27 mouse cellular contexts compared by ENCODE assay signal in the genomic region with DNA sequence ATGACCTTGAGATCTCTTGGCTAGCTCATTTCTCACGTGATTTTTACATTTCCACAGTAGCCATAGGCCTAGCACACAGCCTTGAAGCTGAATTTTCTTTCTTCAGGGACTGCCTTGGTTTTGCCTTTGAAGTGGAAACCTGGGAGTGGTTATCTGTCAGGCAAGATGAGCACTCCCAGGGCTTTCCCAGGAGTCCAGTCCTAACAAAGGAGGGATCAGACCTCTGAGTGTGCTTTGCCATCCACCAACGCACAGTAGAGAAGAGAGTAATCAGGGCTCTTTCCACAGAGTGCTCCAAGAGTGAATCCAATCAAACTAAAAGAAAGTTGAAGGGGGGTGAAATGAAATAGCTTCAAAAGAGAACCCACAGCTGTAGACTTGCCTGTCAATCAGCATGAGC.
DNase-seq lines count a peak whose midpoint lies in the region; ATAC-seq and TF ChIP-seq lines count a peak whose summit lies in the region.
"Had no signal": no experiment of that assay in that cellular context is flagged by ENCODE, and none has a peak within 500 bp of the region (broad histone marks: within the 10 kb centered on the region; RNA-seq: fewer than 3 reads in every experiment).

No protein-coding gene starts in this region.

- H3K9me3 ChIP-seq in forebrain, embryonic 11.5 days (ENCODE audit: control insufficient read depth, low read length) = no peaks in the 10 kb centered on the region
- no peaks in the 10 kb centered on the region for H3K9me3 ChIP-seq in forebrain, embryonic 16.5 days (ENCODE audit: control insufficient read depth, low read length)
- no peaks in the 10 kb centered on the region for H3K9me3 ChIP-seq in ES-E14 (ENCODE audit: control insufficient read depth, insufficient read depth, low read depth, low read length)
- H3K9me3 ChIP-seq in forebrain, embryonic 15.5 days = no peaks in the 10 kb centered on the region
- no peaks in the 10 kb centered on the region for H3K9me3 ChIP-seq in midbrain, embryonic 15.5 days
- H3K9me3 ChIP-seq: embryonic facial prominence, embryonic 13.5 days; neural tube, embryonic 13.5 days had no signal

- H3K4me2 ChIP-seq in forebrain, embryonic 11.5 days (ENCODE audit: low read depth, low read length, severe bottlenecking) = no peak overlapping the region
- no peak overlapping the region for H3K4me2 ChIP-seq in forebrain, embryonic 16.5 days (ENCODE audit: low read length)
- no peak overlapping the region for H3K4me2 ChIP-seq in forebrain, embryonic 15.5 days (replicated peaks)
- no peak overlapping the region for H3K4me2 ChIP-seq in midbrain, embryonic 15.5 days
- H3K4me2 ChIP-seq: embryonic facial prominence, embryonic 13.5 days; lung, embryonic 14.5 days; neural tube, embryonic 13.5 days had no signal

- H3K36me3 ChIP-seq in forebrain, embryonic 11.5 days (ENCODE audit: control insufficient read depth, insufficient read depth, low read length) = no peaks in the 10 kb centered on the region
- no peaks in the 10 kb centered on the region for H3K36me3 ChIP-seq in forebrain, embryonic 16.5 days (ENCODE audit: control insufficient read depth, insufficient read depth)
- no peaks in the 10 kb centered on the region for H3K36me3 ChIP-seq in ES-E14 (ENCODE audit: control insufficient read depth, insufficient read depth, low read length, poor library complexity, severe bottlenecking)
- H3K36me3 ChIP-seq in forebrain, embryonic 15.5 days = no peaks in the 10 kb centered on the region
- H3K36me3 ChIP-seq in midbrain, embryonic 15.5 days (replicated peaks) = no peaks in the 10 kb centered on the region
- H3K36me3 ChIP-seq: embryonic facial prominence, embryonic 13.5 days; neural tube, embryonic 13.5 days had no signal

- peak; percentile 29; the same call in 1 of the 2 replicates for ATAC-seq in forebrain, embryonic 11.5 days (replicated peaks; ENCODE audit: low FRiP score)
- no peak for ATAC-seq in forebrain, embryonic 16.5 days
- 0 out of 2 replicates have a peak, but pooled peaks have one; percentile 16 for ATAC-seq in forebrain, embryonic 15.5 days (replicated peaks)
- ATAC-seq in midbrain, embryonic 15.5 days (replicated peaks) = peak; percentile 63
- ATAC-seq: activated CD4-positive, CD25-positive, alpha-beta regulatory T cell, adult 4 months; hindbrain, embryonic 16.5 days had no signal

- in situ Hi-C loops in ES-E14 (cut with MboI; ENCODE audit: low sequenced_read_pairs in 2 of 2, unreplicated experiment in 2 of 2) = no loop called here

- no peaks in the 10 kb centered on the region for H3K27me3 ChIP-seq in forebrain, embryonic 11.5 days (ENCODE audit: control insufficient read depth, insufficient read depth, low read length)
- no peaks in the 10 kb centered on the region for H3K27me3 ChIP-seq in forebrain, embryonic 16.5 days (replicated peaks; ENCODE audit: control insufficient read depth, insufficient read depth, low read length)
- no peaks in the 10 kb centered on the region for H3K27me3 ChIP-seq in forebrain, embryonic 15.5 days
- H3K27me3 ChIP-seq in midbrain, embryonic 15.5 days (replicated peaks) = no peaks in the 10 kb centered on the region
- H3K27me3 ChIP-seq: embryonic facial prominence, embryonic 13.5 days; neural tube, embryonic 13.5 days had no signal

- H3K4me1 ChIP-seq in forebrain, embryonic 11.5 days (replicated peaks; ENCODE audit: control insufficient read depth, insufficient read depth, low read length) = no peaks in the 10 kb centered on the region; the same call in 1 of the 2 replicates
- no peaks in the 10 kb centered on the region; the same call in 1 of the 2 replicates for H3K4me1 ChIP-seq in forebrain, embryonic 16.5 days (replicated peaks; ENCODE audit: control insufficient read depth, insufficient read depth, low read length)
- no peaks in the 10 kb centered on the region for H3K4me1 ChIP-seq in ES-E14 (ENCODE audit: control insufficient read depth in 2 of 2, insufficient read depth in 2 of 2, low read length in 2 of 2, poor library complexity in 1 of 2)
- no peaks in the 10 kb centered on the region for H3K4me1 ChIP-seq in forebrain, embryonic 15.5 days
- no peaks in the 10 kb centered on the region for H3K4me1 ChIP-seq in midbrain, embryonic 15.5 days
- H3K4me1 ChIP-seq: embryonic facial prominence, embryonic 13.5 days; neural tube, embryonic 13.5 days had no signal

- WGBS in forebrain, embryonic 11.5 days = 21% methylated on average over 2 of the region's 2 CpGs
- WGBS in forebrain, embryonic 16.5 days = 15% methylated on average over 2 of the region's 2 CpGs
- WGBS in forebrain, embryonic 15.5 days = 21% methylated on average over 2 of the region's 2 CpGs
- WGBS in midbrain, embryonic 15.5 days = 5% methylated on average over 2 of the region's 2 CpGs

- DNase-seq in forebrain, embryonic 11.5 days (ENCODE audit: low spot score) = no peak
- peak; percentile 4 for DNase-seq in ES-E14 (ENCODE audit: low read depth, low spot score)
- DNase-seq in natural killer cell, adult 2 months (ENCODE audit: low spot score in 2 of 2) = no peak
- no peak for DNase-seq in urinary bladder, postnatal 10 days (ENCODE audit: low spot score)
- DNase-seq: adrenal gland, adult 8-10 months; cerebellum, adult 8-10 months; cerebellum, postnatal 25 days; gastrocnemius, postnatal 10 days; heart, postnatal 14 days; kidney, adult 18-20 months; layer of hippocampus, postnatal 36 days; liver; lung, embryonic 14.5 days; lung, postnatal 14 days; right cerebral cortex, postnatal 4 days; thymus, adult 18-20 months; thymus, postnatal 25 days had no signal

- no peak overlapping the region for H3K4me3 ChIP-seq in forebrain, embryonic 11.5 days (ENCODE audit: low read depth, low read length)
- no peak overlapping the region for H3K4me3 ChIP-seq in forebrain, embryonic 16.5 days (replicated peaks; ENCODE audit: low read length)
- no peak overlapping the region for H3K4me3 ChIP-seq in ES-E14 (ENCODE audit: insufficient read depth in 1 of 2, low read depth in 1 of 2, low read length in 2 of 2, poor library complexity in 1 of 2, severe bottlenecking in 1 of 2)
- no peak overlapping the region for H3K4me3 ChIP-seq in forebrain, embryonic 15.5 days
- H3K4me3 ChIP-seq in midbrain, embryonic 15.5 days = no peak overlapping the region
- H3K4me3 ChIP-seq: embryonic facial prominence, embryonic 13.5 days; myocyte; neural tube, embryonic 13.5 days had no signal

- H3K27ac ChIP-seq in forebrain, embryonic 11.5 days (ENCODE audit: low read depth, low read length) = no peak overlapping the region; the same call in 1 of the 2 replicates
- H3K27ac ChIP-seq in forebrain, embryonic 16.5 days (ENCODE audit: low read length) = no peak overlapping the region
- no peak overlapping the region for H3K27ac ChIP-seq in ES-E14 (ENCODE audit: insufficient read depth, low read depth, low read length, poor library complexity, severe bottlenecking)
- H3K27ac ChIP-seq in forebrain, embryonic 15.5 days (replicated peaks) = no peak overlapping the region
- H3K27ac ChIP-seq in midbrain, embryonic 15.5 days = no peak overlapping the region
- H3K27ac ChIP-seq: embryonic facial prominence, embryonic 13.5 days; liver, embryonic 14.5 days; neural tube, embryonic 13.5 days; stomach, postnatal 0 days had no signal

- H3K9ac ChIP-seq in forebrain, embryonic 11.5 days (ENCODE audit: low read length) = no peak overlapping the region
- H3K9ac ChIP-seq in forebrain, embryonic 16.5 days (replicated peaks; ENCODE audit: low read depth, low read length) = no peak overlapping the region
- H3K9ac ChIP-seq in ES-E14 (ENCODE audit: insufficient read depth, low read depth, low read length, poor library complexity, severe bottlenecking) = no peak overlapping the region
- no peak overlapping the region for H3K9ac ChIP-seq in forebrain, embryonic 15.5 days (replicated peaks)
- H3K9ac ChIP-seq in midbrain, embryonic 15.5 days = no peak overlapping the region
- H3K9ac ChIP-seq: embryonic facial prominence, embryonic 13.5 days; liver, embryonic 14.5 days; lung, embryonic 14.5 days; neural tube, embryonic 13.5 days had no signal

TF ChIP-seq in ES-E14, 5 proteins besides CTCF, POLR2A, EP300 and RAD21:
- TF ChIP-seq HCFC1 (IDR thresholded peaks at IDR 0.05; ENCODE audit: borderline replicate concordance, insufficient read depth, low read length) (no peak), CHD2 (IDR thresholded peaks at IDR 0.05; ENCODE audit: low read depth, low read length) (no peak), ZNF384 (IDR thresholded peaks at IDR 0.05; ENCODE audit: low read depth, low read length) (no peak)
TF ChIP-seq in ES-E14: peak in this region for 0.
